Mouse (Mus musculus) Patski (cell line): ENCODE data around the gene Hist1h1a. TPM values are rescaled to one million over a fixed set of nuclear protein-coding genes. Genes with fewer than 3 reads are reported as not detected.
A peak's percentile ranks its signal among the peaks of the same experiment; 100 is the strongest.
"Not testable (repeated sequence)": the region's sequence is repeated elsewhere in the genome, so short reads cannot be mapped to it uniquely, and the experiment has no call there.

Experiments used
- ATAC-seq: fragments of 100-300 bp; one replicate; pipeline ENCODE4 v1.8.0; 2021
- CTCF ChIA-PET: fragments of 350-600 bp; sonication (Branson Sonifier 250); formaldehyde crosslinking; loops from one replicate; lab custom pipeline; 2022; ENCODE audit warnings: inconsistent platforms; lab: Charles Lee
- POLR2A ChIA-PET: fragments of 350-600 bp; sonication (Branson Sonifier 250); formaldehyde crosslinking; loops from one replicate; lab custom pipeline; 2022; ENCODE audit warnings: antibody characterized with exemption, inconsistent platforms; lab: Charles Lee
- DNase-seq: peaks from one replicate; pipeline ENCODE4 v3.0.0-alpha.2; 2011; ENCODE audit warnings: low read depth, low spot score
- H3K27me3 ChIP-seq: fragments of 371-371 bp; one replicate; pipeline ENCODE4 v1.5.1; 2021
- CTCF ChIP-seq: fragments of 100-300 bp; IDR thresholded peaks from one replicate; pipeline ENCODE4 v1.5.1; 2021
- in situ Hi-C: fragments of 300-500 bp; cut with MboI; formaldehyde crosslinking; loops from 3 replicates; pipeline ENCODE4 v1.11.1; 2018; ENCODE audit warnings: low pct_unique_long_range_greater_than_20kb, mixed read lengths
- polyA plus RNA-seq: library from polyadenylated mRNA; unstranded; gene quantifications from one replicate; pipeline ENCODE4 v1.2.3, GENCODE M21; 2021

Gene Hist1h1a
- polyA plus RNA-seq, 1 experiment from 2014 or later, result 1.2 TPM

DNA sequence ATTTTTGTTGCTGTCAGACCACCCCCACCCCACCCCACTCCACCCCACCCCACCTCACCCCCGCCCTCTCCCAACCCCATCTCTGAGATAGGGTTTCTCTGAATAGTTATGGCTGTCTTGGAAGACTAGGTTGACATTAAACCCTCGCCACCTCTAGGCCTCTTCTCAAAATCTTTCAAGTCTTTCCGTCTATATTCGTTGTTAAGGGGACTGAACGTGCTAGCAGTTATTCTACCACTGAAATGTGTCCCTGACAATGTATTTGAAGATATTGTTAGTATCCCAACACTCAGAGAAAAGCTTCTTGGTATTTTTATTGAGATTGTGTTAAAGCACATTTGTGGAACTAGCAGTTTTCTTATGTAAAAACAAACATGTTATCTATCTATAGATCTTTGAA is 22.6 kb upstream of the Hist1h1a start:
- DNase-seq (no peak), ATAC-seq (no peak)
- no peaks in the 10 kb centered on the region for H3K27me3 ChIP-seq
- TF ChIP-seq CTCF, result no peak
- ChIA-PET CTCF (interaction anchor here (15.1 kb wide), 1 partner anchor 41 kb away, joined by 137 read pairs; the partner anchor contains the start of gene Hist1h4c), POLR2A (interaction anchor here (1.6 kb wide), 1 partner anchor 22 kb away, joined by 4 read pairs; the partner anchor contains the start of gene Hist1h1a)
- in situ Hi-C loops, result loop anchor here (5.0 to 25.0 kb wide), 3 partner anchors 164 to 1706 kb away; partner anchors contain the start of genes Hist1h2ah, Hist1h2bk and Hist1h3d

DNA sequence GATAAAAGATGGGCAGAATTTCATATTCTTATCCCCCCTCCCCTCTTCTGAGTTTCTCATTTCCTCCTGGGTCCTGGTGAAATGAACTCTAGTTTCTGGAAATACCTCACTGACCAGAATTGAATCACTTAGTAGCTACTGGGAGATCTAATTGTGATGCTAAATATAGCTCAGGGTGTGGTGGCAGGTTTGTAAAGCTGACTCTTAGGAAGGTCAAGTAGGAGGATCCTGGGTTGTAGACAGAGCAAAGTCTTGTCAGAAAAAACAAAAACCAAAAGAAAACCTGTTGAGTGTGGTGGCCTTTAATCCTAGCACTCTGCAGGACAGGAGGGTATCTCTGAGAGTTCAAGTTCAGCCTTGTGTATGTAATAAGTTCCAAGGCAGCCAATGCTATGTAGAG is 21.5 kb upstream of the Hist1h1a start:
- CTCF ChIA-PET, result interaction anchor here (15.1 kb wide), 1 partner anchor 42 kb away, joined by 137 read pairs; the partner anchor contains the start of gene Hist1h4c
- in situ Hi-C loops, result loop anchor here (5.0 to 25.0 kb wide), 3 partner anchors 165 to 1707 kb away; partner anchors contain the start of genes Hist1h2ah, Hist1h2bk and Hist1h3d
- no peak for ATAC-seq
- no peak for TF ChIP-seq CTCF
- POLR2A ChIA-PET, result interaction anchor here (0.7 kb wide), 1 partner anchor 15 kb away, joined by 4 read pairs; the partner anchor contains the start of gene Hist1h4b
- no peak for DNase-seq
- H3K27me3 ChIP-seq, result no peaks in the 10 kb centered on the region

DNA sequence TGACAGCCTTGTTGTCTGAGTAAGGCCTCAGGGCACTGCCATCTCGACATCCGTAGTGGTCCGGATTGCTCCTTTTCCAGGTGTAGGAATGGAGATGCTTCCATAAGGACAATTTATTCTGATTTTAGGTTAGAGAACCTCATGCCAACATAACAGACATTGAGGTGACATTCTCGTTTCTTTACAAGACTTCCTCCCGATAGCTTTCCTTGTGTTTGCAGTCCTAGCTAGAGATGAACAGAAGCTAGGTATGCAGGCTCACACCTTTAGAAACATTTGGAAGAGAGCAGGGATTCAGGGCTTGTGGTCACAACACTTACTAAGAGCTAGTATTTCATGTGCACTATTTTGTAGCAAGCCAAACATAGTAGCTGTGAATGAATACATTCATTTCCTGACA is 20.3 kb upstream of the Hist1h1a start:
- no peak for TF ChIP-seq CTCF
- in situ Hi-C loops, result loop anchor here (5.0 to 25.0 kb wide), 3 partner anchors 166 to 1708 kb away; partner anchors contain the start of genes Hist1h2ah, Hist1h2bk and Hist1h3d
- CTCF ChIA-PET, result interaction anchor here (15.1 kb wide), 1 partner anchor 43 kb away, joined by 137 read pairs; the partner anchor contains the start of gene Hist1h4c
- DNase-seq (no peak), ATAC-seq (no peak)
- H3K27me3 ChIP-seq, result no peaks in the 10 kb centered on the region
- POLR2A ChIA-PET, result no interaction called here

DNA sequence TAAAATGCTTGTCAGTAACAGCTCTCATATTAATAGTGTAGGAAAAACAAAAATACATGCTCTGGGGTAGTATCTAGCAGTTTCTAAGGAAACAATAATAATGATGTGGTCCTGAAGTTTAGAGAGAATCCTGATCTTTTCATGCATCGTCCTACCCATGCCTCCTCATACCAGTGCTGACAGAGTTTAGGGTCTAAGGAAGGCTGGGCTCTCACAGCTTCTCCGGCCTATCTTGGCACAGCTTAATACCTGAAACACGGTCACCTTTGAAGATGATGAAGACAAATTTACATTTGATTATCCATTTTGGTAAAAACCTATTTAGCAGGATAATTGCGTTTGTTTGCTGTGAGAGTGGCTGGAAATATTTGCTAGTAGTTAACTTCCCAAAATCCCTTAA is 19.5 kb upstream of the Hist1h1a start:
- CTCF ChIA-PET, result interaction anchor here (15.1 kb wide), 1 partner anchor 44 kb away, joined by 137 read pairs; the partner anchor contains the start of gene Hist1h4c
- POLR2A ChIA-PET, result no interaction called here
- in situ Hi-C loops, result loop anchor here (5.0 to 25.0 kb wide), 3 partner anchors 167 to 1709 kb away; partner anchors contain the start of genes Hist1h2ah, Hist1h2bk and Hist1h3d
- no peak for DNase-seq
- no peaks in the 10 kb centered on the region for H3K27me3 ChIP-seq
- ATAC-seq, result no peak
- no peak for TF ChIP-seq CTCF

DNA sequence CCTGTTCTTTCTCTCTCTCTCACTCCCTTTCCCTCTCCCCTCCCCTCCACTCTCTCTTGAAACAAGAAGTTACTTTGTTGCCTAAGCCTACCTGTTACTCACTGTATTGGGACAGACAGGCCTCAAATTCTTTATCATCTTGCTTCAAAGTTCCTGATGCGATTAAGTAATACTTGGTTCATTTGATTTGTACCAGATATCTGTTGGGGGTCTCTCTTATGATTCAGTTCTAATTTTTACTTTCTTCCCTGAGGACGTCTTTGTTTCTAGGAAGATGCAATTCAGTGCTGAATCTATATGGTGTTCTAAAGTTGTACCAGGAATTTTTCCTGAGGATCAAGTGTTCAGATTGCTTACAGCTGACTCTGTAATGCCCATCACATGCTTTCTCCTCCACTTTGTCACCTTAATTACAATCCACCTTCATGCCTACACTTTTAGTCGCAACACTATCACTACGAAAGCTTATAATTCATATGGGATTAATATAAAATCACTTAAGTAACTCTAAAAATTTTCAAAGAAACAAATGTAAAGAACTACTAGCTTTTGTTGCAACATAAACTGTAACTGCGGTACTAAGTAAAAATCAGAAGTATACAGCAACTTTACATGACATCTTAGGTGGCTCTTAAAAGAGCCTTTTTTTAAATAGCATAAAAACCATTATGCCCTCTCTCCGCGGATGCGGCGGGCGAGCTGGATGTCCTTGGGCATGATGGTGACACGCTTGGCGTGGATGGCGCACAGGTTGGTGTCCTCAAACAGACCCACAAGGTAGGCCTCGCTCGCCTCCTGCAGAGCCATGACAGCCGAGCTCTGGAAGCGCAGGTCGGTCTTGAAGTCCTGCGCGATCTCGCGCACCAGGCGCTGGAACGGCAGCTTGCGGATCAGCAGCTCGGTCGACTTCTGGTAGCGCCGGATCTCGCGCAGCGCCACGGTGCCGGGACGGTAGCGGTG is 18.8 kb upstream of the Hist1h1a start:
- no peaks in the 10 kb centered on the region for H3K27me3 ChIP-seq
- CTCF ChIA-PET, result interaction anchor here (15.1 kb wide), 1 partner anchor 45 kb away, joined by 137 read pairs; the partner anchor contains the start of gene Hist1h4c
- no peak for DNase-seq
- in situ Hi-C loops, result loop anchor here (5.0 to 25.0 kb wide), 3 partner anchors 167 to 1710 kb away; partner anchors contain the start of genes Hist1h2ah, Hist1h2bk and Hist1h3d
- no peak for TF ChIP-seq CTCF
- no peak for ATAC-seq
- POLR2A ChIA-PET, result no interaction called here

DNA sequence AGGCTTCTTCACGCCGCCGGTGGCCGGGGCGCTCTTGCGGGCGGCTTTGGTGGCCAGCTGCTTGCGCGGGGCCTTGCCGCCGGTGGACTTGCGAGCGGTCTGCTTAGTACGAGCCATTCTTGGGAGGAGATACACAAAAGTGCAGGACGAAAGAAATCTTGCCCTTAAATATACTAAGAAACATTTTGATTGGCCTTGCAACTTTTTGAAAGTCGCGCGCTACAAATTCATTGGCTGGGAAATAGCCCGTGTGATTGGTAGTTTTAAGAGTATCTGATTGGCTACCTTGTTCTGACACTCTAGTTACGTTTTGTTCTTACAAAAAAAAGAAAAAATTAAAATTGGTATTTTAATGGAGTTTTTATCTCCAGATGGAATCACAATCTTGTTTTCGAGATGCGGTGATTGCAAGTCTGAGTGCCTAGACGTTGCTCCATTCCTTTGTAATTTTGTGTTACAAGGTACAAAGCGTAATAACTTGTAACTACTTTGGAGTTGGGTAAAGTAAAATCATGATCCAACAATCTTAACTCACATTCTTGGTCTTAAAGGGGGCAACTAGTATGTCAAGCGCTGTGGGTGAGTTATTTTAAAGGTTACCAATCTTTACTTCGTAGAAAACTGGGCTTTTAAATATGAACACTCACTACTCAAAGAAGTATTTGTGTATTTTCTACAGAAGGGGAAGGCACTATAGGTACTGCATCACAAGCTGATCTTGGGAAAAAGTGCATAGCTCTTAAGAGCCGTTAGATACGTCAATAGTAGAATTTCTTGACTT is 17.9 kb upstream of the Hist1h1a start, which contains the start of gene Hist1h3c:
Gene Hist1h3c, minus strand, starts transcription at position 222 of the 781 bp plus-strand sequence.
- ChIA-PET CTCF (interaction anchor here (15.1 kb wide), 1 partner anchor 46 kb away, joined by 137 read pairs; the partner anchor contains the start of gene Hist1h4c), POLR2A (no interaction called here)
- TF ChIP-seq CTCF, result no peak
- in situ Hi-C loops, result loop anchor here (10.0 to 25.0 kb wide), 2 partner anchors 308 to 1711 kb away; partner anchors contain the start of genes Hist1h2ah and Hist1h2bk
- H3K27me3 ChIP-seq, result no peaks in the 10 kb centered on the region
- no peak for ATAC-seq
- DNase-seq, result no peak

DNA sequence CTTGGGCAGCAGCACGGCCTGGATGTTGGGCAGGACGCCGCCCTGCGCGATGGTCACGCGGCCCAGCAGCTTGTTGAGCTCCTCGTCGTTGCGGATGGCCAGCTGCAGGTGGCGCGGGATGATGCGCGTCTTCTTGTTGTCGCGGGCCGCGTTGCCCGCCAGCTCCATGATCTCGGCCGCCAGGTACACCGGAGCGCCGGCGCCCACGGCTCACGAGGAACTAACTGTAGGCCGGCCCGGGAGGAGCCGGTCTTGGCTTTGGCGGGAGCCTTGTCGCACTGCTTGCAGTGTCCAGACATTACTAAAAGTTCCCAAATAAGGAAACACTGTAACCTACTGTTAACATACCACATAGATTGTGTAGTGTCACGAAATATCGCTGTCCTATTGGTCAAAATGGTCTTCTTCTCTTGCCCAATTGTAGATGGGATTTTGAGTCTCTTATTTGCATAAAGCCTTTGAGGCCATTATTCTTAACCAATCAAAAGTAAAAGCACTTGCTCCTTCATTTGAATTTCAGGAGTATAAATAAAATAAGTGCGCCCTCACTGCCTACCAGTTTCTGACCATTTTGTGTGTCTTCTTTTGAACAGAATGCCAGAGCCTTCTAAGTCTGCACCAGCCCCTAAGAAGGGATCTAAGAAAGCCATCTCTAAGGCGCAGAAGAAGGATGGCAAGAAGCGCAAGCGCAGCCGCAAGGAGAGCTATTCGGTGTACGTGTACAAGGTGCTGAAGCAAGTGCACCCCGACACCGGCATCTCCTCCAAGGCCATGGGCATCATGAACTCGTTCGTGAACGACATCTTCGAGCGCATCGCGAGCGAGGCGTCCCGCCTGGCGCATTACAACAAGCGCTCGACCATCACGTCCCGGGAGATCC is 17.0 kb upstream of the Hist1h1a start, which contains the start of gene Hist1h2bb:
Gene Hist1h2bb, plus strand, starts transcription at position 534 of the 880 bp plus-strand sequence.
- ATAC-seq, result peak; percentile 86
- DNase-seq, H3K27me3 ChIP-seq: not testable (repeated sequence)
- ChIA-PET POLR2A (interaction anchor here (0.8 kb wide), 1 partner anchor 164 kb away, joined by 3 read pairs; no protein-coding TSS in a partner anchor), CTCF (interaction anchor here (1.2 to 15.1 kb wide), 2 partner anchors 14 to 46 kb away, joined by 3 to 137 read pairs; partner anchors contain the start of gene Hist1h4c)
- in situ Hi-C loops, result loop anchor here (10.0 to 25.0 kb wide), 2 partner anchors 309 to 1712 kb away; partner anchors contain the start of genes Hist1h2ah and Hist1h2bk
